Mouse (Mus musculus) lung, postnatal 0 days (tissue): ENCODE data around the gene Dock8. TPM values are rescaled to one million over a fixed set of nuclear protein-coding genes. Genes with fewer than 3 reads are reported as not detected.

Source experiments
- ATAC-seq: fragments of 200-750 bp; cut with Nextera tagmentation; 2 replicates; pipeline ENCODE4 v1.8.0; 2017; ENCODE audit warnings: moderate library complexity
- DNase-seq: peaks from one replicate; pipeline ENCODE4 v3.0.0-alpha.2; 2016; ENCODE audit warnings: low spot score
- H3K27ac ChIP-seq: fragments of 300-500 bp; sonication (generic); 2 replicates; pipeline ENCODE4 v1.5.1; 2014; ENCODE audit warnings: antibody characterized with exemption, mild to moderate bottlenecking, low read length, mixed read lengths
- H3K27me3 ChIP-seq: fragments of 300-500 bp; sonication (generic); replicated peaks from 2 replicates; pipeline ENCODE4 v1.6.1; 2014; ENCODE audit warnings: low read length, mixed read lengths; ENCODE audit not compliant: insufficient read depth
- H3K36me3 ChIP-seq: fragments of 300-500 bp; sonication (generic); 2 replicates; pipeline ENCODE4 v1.6.1; 2014; ENCODE audit warnings: low read length, mixed read lengths; ENCODE audit not compliant: insufficient read depth
- H3K4me1 ChIP-seq: fragments of 300-500 bp; sonication (generic); 2 replicates; pipeline ENCODE4 v1.6.1; 2014; ENCODE audit warnings: antibody characterized with exemption, low read depth, low read length, mixed read lengths; ENCODE audit not compliant: insufficient read depth
- H3K4me2 ChIP-seq: fragments of 300-500 bp; sonication (generic); replicated peaks from 2 replicates; pipeline ENCODE4 v1.6.1; 2014; ENCODE audit warnings: low read depth, mild to moderate bottlenecking, low read length, moderate library complexity, mixed read lengths
- H3K4me3 ChIP-seq: fragments of 300-500 bp; sonication (generic); 2 replicates; pipeline ENCODE4 v1.5.1; 2014; ENCODE audit warnings: low read depth, low read length
- H3K9ac ChIP-seq: fragments of 300-500 bp; sonication (generic); replicated peaks from 2 replicates; pipeline ENCODE4 v1.6.1; 2014; ENCODE audit warnings: low read depth, mild to moderate bottlenecking
- H3K9me3 ChIP-seq: fragments of 300-500 bp; sonication (generic); 2 replicates; pipeline ENCODE4 v1.6.1; 2016; ENCODE audit warnings: low read length, mixed read lengths
- CTCF ChIP-seq: IDR thresholded peaks from 2 replicates; pipeline ENCODE4 v1.5.1; 2016; ENCODE audit warnings: antibody characterized with exemption, mild to moderate bottlenecking
- EP300 ChIP-seq: IDR thresholded peaks from 2 replicates; pipeline ENCODE4 v1.6.1; 2016; ENCODE audit warnings: antibody characterized with exemption, mild to moderate bottlenecking, control low read depth
- WGBS: fragments of 180-500 bp; shearing (Covaris S2); extraction: QIAGEN DNeasy Blood & Tissue Kit; methylation state at CpG from one replicate; pipeline ENCODE4 v1.1.7; 2014; 5-methylcytosine and 5-hydroxymethylcytosine counted together
- polyA plus RNA-seq: library from polyadenylated mRNA; unstranded; fragments of >200 nt; fragmentation: Nextera tagmentation; extraction: Ambion mirVana; gene quantifications from 2 replicates; pipeline ENCODE4 v1.2.1, GENCODE M21; 2015

Gene Dock8
- polyA plus RNA-seq, 1 experiment from 2014 or later = 8.1 TPM

- Histone ChIP-seq H3K4me2 (0 out of 2 replicates have a peak overlapping the region, but pooled peaks have one; percentile 19), H3K4me1 (no peaks in the 10 kb centered on the region), H3K9ac (no peak overlapping the region), H3K9me3 (no peaks in the 10 kb centered on the region), H3K27ac (peak overlapping the region; percentile 26; the same call in 1 of the 2 replicates), H3K36me3 (no peaks in the 10 kb centered on the region), H3K4me3 (no peak overlapping the region), H3K27me3 (no peaks in the 10 kb centered on the region)
- WGBS = 55% methylated on average over 7 of the region's 7 CpGs
- TF ChIP-seq CTCF = no peak
- no peak for TF ChIP-seq EP300
- ATAC-seq (peak; percentile 87), DNase-seq (peak; percentile 63)
Measured at GRCm38 (mm10) chr19:25077636-25078035, 78.3 kb downstream of the Dock8 start.

- H3K9ac ChIP-seq = no peak overlapping the region
- ATAC-seq (no peak), DNase-seq (no peak)
- WGBS = 55% methylated on average over 8 of the region's 8 CpGs
- 0 out of 2 replicates have a peak overlapping the region, but pooled peaks have one; percentile 19 for H3K4me2 ChIP-seq
- no peaks in the 10 kb centered on the region for H3K36me3 ChIP-seq
- no peaks in the 10 kb centered on the region for H3K27me3 ChIP-seq
- H3K4me3 ChIP-seq = no peak overlapping the region
- H3K27ac ChIP-seq = peak overlapping the region; percentile 26; the same call in 1 of the 2 replicates
- no peaks in the 10 kb centered on the region for H3K9me3 ChIP-seq
- no peaks in the 10 kb centered on the region for H3K4me1 ChIP-seq
- TF ChIP-seq CTCF (no peak), EP300 (no peak)
Measured at GRCm38 (mm10) chr19:25078130-25078529, 78.8 kb downstream of the Dock8 start.

DNA sequence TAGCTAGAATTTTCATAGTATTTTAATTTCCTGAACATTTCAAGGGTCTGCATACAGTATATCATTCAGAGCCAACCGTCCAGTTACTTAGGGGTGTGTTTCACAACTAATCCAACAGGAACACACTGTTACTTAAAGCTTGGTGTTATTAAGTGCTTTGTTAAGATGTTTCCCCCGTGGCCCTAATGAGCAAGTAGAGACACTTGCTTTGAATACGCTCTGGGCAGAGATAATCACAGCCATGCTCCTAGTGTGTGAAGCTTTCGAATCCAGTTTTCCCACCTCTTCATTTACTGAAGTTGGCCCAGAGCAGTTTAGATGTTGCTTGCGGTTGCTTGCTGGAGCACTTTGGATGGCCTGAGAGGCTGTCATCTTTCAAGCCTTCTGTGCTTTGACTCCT is 80.8 kb downstream of the Dock8 start:
- Histone ChIP-seq H3K9ac (no peak overlapping the region), H3K4me2 (no peak overlapping the region), H3K4me3 (no peak overlapping the region), H3K4me1 (no peaks in the 10 kb centered on the region), H3K9me3 (no peaks in the 10 kb centered on the region), H3K36me3 (no peaks in the 10 kb centered on the region), H3K27ac (no peak overlapping the region), H3K27me3 (no peaks in the 10 kb centered on the region)
- no peak for ATAC-seq
- WGBS = 68% methylated on average over 5 of the region's 5 CpGs
- no peak for DNase-seq
- TF ChIP-seq CTCF (no peak), EP300 (no peak)

DNA sequence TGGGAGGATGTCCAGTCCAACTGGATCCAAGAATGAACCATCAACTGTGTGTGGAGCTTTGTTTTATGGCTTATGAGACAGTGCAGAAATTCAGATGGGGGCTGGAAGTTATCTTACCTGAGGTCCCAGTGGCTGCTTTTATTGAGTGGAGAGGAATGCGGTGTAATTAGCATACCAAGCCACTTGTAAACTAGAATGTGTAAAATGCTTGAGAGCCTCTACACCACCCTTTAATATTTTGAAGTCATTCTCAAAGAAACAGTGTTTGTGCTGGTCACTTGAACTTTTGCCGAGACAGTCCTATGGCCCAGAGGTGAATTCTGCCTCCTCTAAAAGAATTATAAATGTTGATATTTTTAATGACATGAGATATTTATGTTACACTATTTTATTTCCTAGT is 83.5 kb downstream of the Dock8 start:
- ATAC-seq (peak; percentile 75), DNase-seq (peak; percentile 49)
- no peak overlapping the region for H3K9ac ChIP-seq
- H3K4me2 ChIP-seq = no peak overlapping the region
- no peak overlapping the region for H3K27ac ChIP-seq
- H3K36me3 ChIP-seq = no peaks in the 10 kb centered on the region
- no peaks in the 10 kb centered on the region for H3K27me3 ChIP-seq
- no peak overlapping the region for H3K4me3 ChIP-seq
- H3K9me3 ChIP-seq = no peaks in the 10 kb centered on the region
- TF ChIP-seq EP300 (peak; percentile 88), CTCF (no peak)
- WGBS = 53% methylated on average over 2 of the region's 2 CpGs
- H3K4me1 ChIP-seq = no peaks in the 10 kb centered on the region

GRCm38 (mm10) chr19:25087181-25087580 is 87.8 kb downstream of the Dock8 start:
- H3K36me3 ChIP-seq = no peaks in the 10 kb centered on the region
- no peak overlapping the region for H3K9ac ChIP-seq
- no peaks in the 10 kb centered on the region for H3K4me1 ChIP-seq
- H3K27ac ChIP-seq = no peak overlapping the region
- TF ChIP-seq EP300 (no peak), CTCF (no peak)
- DNase-seq = peak; percentile 15
- no peak overlapping the region for H3K4me2 ChIP-seq
- WGBS = 37% methylated on average over 7 of the region's 7 CpGs
- no peaks in the 10 kb centered on the region for H3K27me3 ChIP-seq
- no peak overlapping the region for H3K4me3 ChIP-seq
- ATAC-seq = no peak
- no peaks in the 10 kb centered on the region for H3K9me3 ChIP-seq

DNA sequence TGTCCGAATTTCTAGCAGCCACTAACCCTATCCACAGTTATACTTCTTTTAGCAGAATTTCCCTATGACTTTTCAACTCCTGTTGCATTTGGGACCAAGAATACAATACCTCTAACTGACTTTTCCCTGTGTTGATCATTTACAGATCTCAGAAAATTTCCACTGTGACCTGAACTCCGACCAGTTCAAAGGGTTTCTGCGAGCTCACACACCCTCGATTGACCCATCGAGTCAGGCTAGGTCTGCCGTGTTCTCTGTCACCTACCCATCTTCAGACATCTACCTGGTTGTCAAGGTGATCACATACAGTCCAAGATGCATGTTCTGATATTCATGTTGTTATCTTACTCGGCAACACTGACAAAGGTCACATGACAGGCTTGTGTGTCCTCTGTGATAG is 90.4 kb downstream of the Dock8 start:
- Histone ChIP-seq H3K4me2 (no peak overlapping the region), H3K4me3 (no peak overlapping the region), H3K4me1 (no peaks in the 10 kb centered on the region), H3K27ac (no peak overlapping the region), H3K9me3 (no peaks in the 10 kb centered on the region), H3K27me3 (no peaks in the 10 kb centered on the region), H3K9ac (no peak overlapping the region), H3K36me3 (no peaks in the 10 kb centered on the region)
- no peak for ATAC-seq
- DNase-seq = no peak
- WGBS = 90% methylated on average over 7 of the region's 7 CpGs
- TF ChIP-seq CTCF (no peak), EP300 (no peak)

DNA sequence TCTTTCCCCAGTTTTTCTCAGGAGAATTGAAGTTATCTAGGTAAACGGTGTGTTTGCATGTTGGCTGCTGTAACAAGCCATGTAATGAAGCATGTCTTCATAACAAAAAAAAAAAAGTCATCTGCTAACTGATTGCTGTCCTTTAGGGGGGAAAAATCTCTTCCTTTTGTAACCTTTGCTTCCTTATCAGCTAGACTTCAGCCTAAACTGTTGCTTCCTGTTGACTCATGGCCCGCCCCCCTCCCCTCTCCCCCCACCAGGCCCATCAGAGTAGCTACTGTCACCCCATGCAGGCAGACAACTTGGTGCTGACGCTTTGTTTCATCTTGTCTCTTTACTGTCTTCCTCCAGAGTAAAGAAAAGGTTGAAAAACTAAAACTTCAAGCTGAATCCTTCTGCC is 95.8 kb downstream of the Dock8 start:
- Histone ChIP-seq H3K27me3 (no peaks in the 10 kb centered on the region), H3K4me3 (no peak overlapping the region), H3K9ac (no peak overlapping the region), H3K27ac (no peak overlapping the region), H3K9me3 (no peaks in the 10 kb centered on the region), H3K36me3 (no peaks in the 10 kb centered on the region), H3K4me2 (no peak overlapping the region), H3K4me1 (no peaks in the 10 kb centered on the region)
- DNase-seq (no peak), ATAC-seq (no peak)
- 37% methylated on average over 3 of the region's 3 CpGs for WGBS
- no peak for TF ChIP-seq EP300
- no peak for TF ChIP-seq CTCF
